Mouse (Mus musculus) hindbrain, embryonic 12.5 days (tissue): Measurements from ENCODE around the gene Sapcd2. TPM values are rescaled to one million over a fixed set of nuclear protein-coding genes. Genes with fewer than 3 reads are reported as not detected.

ENCODE experiments used
- polyA plus RNA-seq: library from polyadenylated mRNA; unstranded; fragments of >200 nt; fragmentation: Nextera tagmentation; extraction: Ambion mirVana; gene quantifications from 2 replicates; pipeline ENCODE4 v1.2.1, GENCODE M21; 2016

Sapcd2 gene
- polyA plus RNA-seq, 1 experiment from 2014 or later, result 41.4 TPM

Other genes with a start within 250 kb of the Sapcd2 start
- gene Nrarp, start 191.6 kb upstream of the Sapcd2 start, polyA plus RNA-seq, result 70.9 and 76.4 TPM in 2 replicates
- gene Tor4a, start 175.4 kb upstream of the Sapcd2 start, polyA plus RNA-seq, result 1.8 and 2.4 TPM in 2 replicates
- gene Nelfb, start 160.8 kb upstream of the Sapcd2 start, polyA plus RNA-seq, result 107 and 117 TPM in 2 replicates
- gene Stpg3, start 157.7 kb upstream of the Sapcd2 start, polyA plus RNA-seq, result not detected in 2 replicates
- 0.19 TPM in 1 of 2 replicates, not detected in the other for gene Fam166a, start 153.6 kb upstream of the Sapcd2 start, polyA plus RNA-seq
- 391 and 416 TPM in 2 replicates for gene Tubb4b, start 147.6 kb upstream of the Sapcd2 start, polyA plus RNA-seq
- not detected in 2 replicates for gene Slc34a3, start 138.0 kb upstream of the Sapcd2 start, polyA plus RNA-seq
- not detected in 2 replicates for gene Rnf224, start 135.5 kb upstream of the Sapcd2 start, polyA plus RNA-seq
- gene Rnf208, start 130.1 kb upstream of the Sapcd2 start, polyA plus RNA-seq, result 37.8 and 40.5 TPM in 2 replicates
- not detected in 2 replicates for gene Cysrt1, start 129.9 kb upstream of the Sapcd2 start, polyA plus RNA-seq
- 3.5 and 6.2 TPM in 2 replicates for gene AL732309.1, start 125.5 kb upstream of the Sapcd2 start, polyA plus RNA-seq
- 16.5 and 18.6 TPM in 2 replicates for gene Tmem203, start 116.9 kb upstream of the Sapcd2 start, polyA plus RNA-seq
- 13.2 and 14.9 TPM in 2 replicates for gene Tprn, start 109.7 kb upstream of the Sapcd2 start, polyA plus RNA-seq
- 195 and 201 TPM in 2 replicates for gene Ssna1, start 99.9 kb upstream of the Sapcd2 start, polyA plus RNA-seq
- gene Anapc2, start 99.8 kb upstream of the Sapcd2 start, polyA plus RNA-seq, result 147 and 152 TPM in 2 replicates
- gene Tmem210, start 84.2 kb upstream of the Sapcd2 start, polyA plus RNA-seq, result not detected in 2 replicates
- not detected in 2 replicates for gene Lrrc26, start 82.4 kb upstream of the Sapcd2 start, polyA plus RNA-seq
- gene Grin1, start 53.1 kb upstream of the Sapcd2 start, polyA plus RNA-seq, result 6.3 and 6.9 TPM in 2 replicates
- 73.5 and 78.8 TPM in 2 replicates for gene Man1b1, start 40.0 kb upstream of the Sapcd2 start, polyA plus RNA-seq
- 21.9 and 23.5 TPM in 2 replicates for gene Dpp7, start 16.0 kb upstream of the Sapcd2 start, polyA plus RNA-seq
- 5.7 and 7.9 TPM in 2 replicates for gene Uap1l1, start 6.6 kb upstream of the Sapcd2 start, polyA plus RNA-seq
- 0.22 and 0.46 TPM in 2 replicates for gene Entpd2, start 23.6 kb downstream of the Sapcd2 start, polyA plus RNA-seq
- gene Npdc1, start 27.0 kb downstream of the Sapcd2 start, polyA plus RNA-seq, result 216 and 225 TPM in 2 replicates
- 0.53 TPM in 1 of 2 replicates, not detected in the other for gene Fut7, start 50.9 kb downstream of the Sapcd2 start, polyA plus RNA-seq
- 10.1 and 10.6 TPM in 2 replicates for gene Abca2, start 56.4 kb downstream of the Sapcd2 start, polyA plus RNA-seq
- 2.3 and 2.4 TPM in 2 replicates for gene Clic3, start 84.5 kb downstream of the Sapcd2 start, polyA plus RNA-seq
- gene Paxx, start 88.8 kb downstream of the Sapcd2 start, polyA plus RNA-seq, result 41.6 and 49.4 TPM in 2 replicates
- 2.8 and 3.0 TPM in 2 replicates for gene Ptgds, start 97.7 kb downstream of the Sapcd2 start, polyA plus RNA-seq
- not detected in 2 replicates for gene Lcn12, start 121.6 kb downstream of the Sapcd2 start, polyA plus RNA-seq
- gene Fbxw5, start 128.4 kb downstream of the Sapcd2 start, polyA plus RNA-seq, result 106 and 116 TPM in 2 replicates
- gene C8g, start 129.4 kb downstream of the Sapcd2 start, polyA plus RNA-seq, result 4.8 and 6.0 TPM in 2 replicates
- 25.7 and 29.6 TPM in 2 replicates for gene Traf2, start 174.6 kb downstream of the Sapcd2 start, polyA plus RNA-seq
- 377 TPM in 2 replicates for gene Edf1, start 185.5 kb downstream of the Sapcd2 start, polyA plus RNA-seq
- gene Mamdc4, start 202.5 kb downstream of the Sapcd2 start, polyA plus RNA-seq, result 4.7 and 6.7 TPM in 2 replicates
- gene Phpt1, start 202.9 kb downstream of the Sapcd2 start, polyA plus RNA-seq, result 131 and 162 TPM in 2 replicates
- gene Ajm1, start 209.4 kb downstream of the Sapcd2 start, polyA plus RNA-seq, result 2.4 and 3.1 TPM in 2 replicates
- 70.0 and 72.3 TPM in 2 replicates for gene Rabl6, start 236.2 kb downstream of the Sapcd2 start, polyA plus RNA-seq
- gene Ccdc183, start 245.4 kb downstream of the Sapcd2 start, polyA plus RNA-seq, result 0.25 and 0.32 TPM in 2 replicates
- 21.7 and 23.4 TPM in 2 replicates for gene Tmem141, start 249.7 kb downstream of the Sapcd2 start, polyA plus RNA-seq